Mouse (Mus musculus): ENCODE results near the gene Epn2.

Epn2 gene

GRCm38 (mm10) chr11:61540642-61541041 lies 38.8 kb downstream of the Epn2 start:
- no peak for DNase-seq (ENCODE audit: low read depth, low spot score)

DNA sequence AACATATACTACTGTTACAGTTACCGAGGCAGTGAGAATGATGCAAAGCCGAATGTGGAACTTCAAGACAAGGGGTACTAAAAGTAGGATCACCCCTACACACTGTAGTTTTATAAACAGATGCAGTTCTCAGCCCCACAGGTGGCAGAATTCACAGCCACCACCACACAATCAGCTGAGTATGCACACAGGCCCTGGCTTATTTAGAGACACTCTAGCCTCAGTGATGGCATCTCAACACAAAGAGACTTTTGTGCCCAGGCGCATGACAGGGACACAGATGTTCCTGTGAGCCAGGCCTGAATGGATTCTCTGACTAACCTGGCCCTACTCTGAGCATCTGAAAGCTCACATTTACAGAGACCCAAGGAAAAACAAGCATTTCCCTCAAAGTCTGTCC lies 42.1 kb downstream of the Epn2 start:
- DNase-seq (ENCODE audit: low read depth, low spot score): no peak

- no peak for DNase-seq (ENCODE audit: low read depth, low spot score)
Measured at GRCm38 (mm10) chr11:61536952-61537351, 42.5 kb downstream of the Epn2 start.

DNA sequence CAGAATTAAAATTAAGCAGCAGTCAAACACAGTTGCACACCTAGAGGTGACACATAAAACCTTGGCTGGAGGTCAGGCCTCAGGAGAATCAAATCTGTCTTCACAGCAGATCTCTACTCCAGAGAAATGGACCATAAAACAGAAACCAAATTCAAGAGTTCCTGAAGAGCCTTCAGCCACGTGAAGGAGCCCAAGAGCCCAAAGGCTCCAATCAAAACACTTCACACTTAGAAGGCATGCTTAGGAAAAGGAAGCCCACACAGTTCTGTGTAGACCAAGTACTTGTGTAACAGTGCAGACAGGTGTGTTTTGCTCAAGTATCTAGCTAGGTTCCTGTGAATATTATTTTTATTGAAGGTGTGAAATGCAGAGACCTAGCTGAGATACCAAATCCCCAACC lies 44.0 kb downstream of the Epn2 start:
- no peak for DNase-seq (ENCODE audit: low read depth, low spot score)

DNA sequence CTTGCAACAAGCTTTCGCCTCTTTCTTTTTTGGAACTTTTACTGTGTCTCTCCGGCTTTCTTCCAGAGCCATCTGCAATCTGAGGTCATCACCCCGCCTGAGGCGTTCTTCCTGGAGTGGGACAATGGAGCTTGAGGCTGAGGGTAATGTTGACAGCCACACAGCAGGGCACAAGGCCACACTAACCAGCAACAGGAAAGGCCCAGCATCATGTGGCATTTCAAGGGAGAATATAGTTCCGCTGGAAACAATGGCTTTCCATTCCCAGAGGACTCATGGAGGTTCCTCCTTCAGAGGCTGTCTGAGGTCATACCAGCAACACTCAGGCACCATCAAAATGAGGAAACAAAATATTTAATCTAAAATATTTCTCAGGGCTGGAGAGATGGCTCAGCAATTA lies 45.9 kb downstream of the Epn2 start:
- peak; percentile 47 for DNase-seq (ENCODE audit: low read depth, low spot score)

- DNase-seq (ENCODE audit: low read depth, low spot score): no peak
Measured at GRCm38 (mm10) chr11:61532820-61533219, 46.7 kb downstream of the Epn2 start.

DNA sequence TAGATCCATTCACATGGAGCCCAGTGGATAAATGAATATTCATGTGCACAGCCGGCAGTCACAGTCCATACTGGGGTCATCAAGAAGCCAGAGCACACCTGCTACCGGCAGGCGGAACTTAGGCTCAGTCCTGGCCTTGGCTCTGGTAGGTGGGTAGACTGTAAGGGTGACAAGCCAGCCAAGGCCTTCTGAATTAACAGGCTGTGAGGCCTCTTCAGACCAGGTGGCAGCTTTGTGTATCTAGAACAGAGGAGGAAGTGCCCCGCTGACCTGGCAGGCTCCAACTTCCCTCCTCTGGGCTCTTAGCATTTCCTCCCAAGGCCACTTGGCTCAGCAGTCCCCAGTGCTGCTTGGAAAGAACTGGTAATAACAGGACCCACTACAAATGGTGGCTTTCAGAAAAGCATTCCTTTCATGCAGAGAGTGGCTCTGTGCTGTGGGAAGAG lies 50.2 kb downstream of the Epn2 start:
- no peak for DNase-seq (ENCODE audit: low read depth, low spot score)

GRCm38 (mm10) chr11:61526872-61527271 lies 52.6 kb downstream of the Epn2 start:
- DNase-seq (ENCODE audit: low read depth, low spot score): no peak

DNA sequence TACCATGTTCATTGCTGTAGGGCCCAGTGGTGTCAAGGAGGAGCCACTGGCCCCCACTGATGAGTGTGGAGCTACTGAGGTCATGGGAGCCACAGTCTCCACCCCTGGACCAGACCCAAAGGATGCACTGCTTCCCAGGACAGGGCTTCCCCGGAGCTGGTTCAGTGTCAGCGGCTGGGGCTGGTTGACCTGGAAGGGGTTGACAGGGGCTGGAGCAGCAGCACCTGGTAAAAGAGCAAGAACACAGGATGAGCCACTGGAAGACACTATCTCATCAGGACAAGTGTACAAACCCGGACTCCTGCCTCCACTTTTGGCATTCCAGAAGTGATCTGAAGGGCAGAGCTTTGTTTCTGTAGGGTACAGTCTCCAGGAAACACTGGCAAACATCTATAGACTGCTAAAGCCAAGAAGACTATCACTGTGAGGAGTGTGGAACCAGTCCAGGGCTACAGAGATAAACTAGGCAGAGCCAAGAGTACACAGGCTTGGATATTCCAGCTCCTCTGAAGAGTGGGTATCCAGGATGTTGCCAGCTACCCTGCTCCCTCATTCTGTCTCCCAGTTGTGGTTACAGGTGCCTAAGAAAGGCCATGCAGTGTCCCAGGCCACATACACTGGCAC lies 59.9 kb downstream of the Epn2 start:
- no peak for DNase-seq (ENCODE audit: low read depth, low spot score)

GRCm38 (mm10) chr11:61518871-61519270 lies 60.6 kb downstream of the Epn2 start:
- no peak for DNase-seq (ENCODE audit: low read depth, low spot score)

GRCm38 (mm10) chr11:61517971-61518370 lies 61.5 kb downstream of the Epn2 start:
- no peak for DNase-seq (ENCODE audit: low read depth, low spot score)

DNA sequence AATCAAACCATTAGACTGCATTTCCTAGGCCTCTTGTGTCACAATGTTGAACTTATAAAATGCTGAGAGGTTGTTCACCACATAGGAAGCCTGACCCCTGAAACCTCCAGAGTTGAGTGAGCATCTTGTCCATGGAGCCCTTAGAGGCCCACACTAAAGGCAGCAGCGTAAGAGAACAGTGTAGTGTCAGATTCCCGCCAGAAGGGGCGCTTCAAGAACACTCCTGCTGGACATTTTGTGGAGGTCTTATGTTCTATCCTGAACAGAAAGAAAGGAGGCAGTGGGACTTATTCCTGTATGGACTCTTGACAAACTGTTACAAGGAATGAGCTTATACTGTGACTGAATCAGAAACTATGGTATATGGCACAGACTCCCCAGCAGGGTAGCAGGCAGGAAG lies 64.5 kb downstream of the Epn2 start:
- no peak for DNase-seq (ENCODE audit: low read depth, low spot score)

- DNase-seq (ENCODE audit: low read depth, low spot score): peak; percentile 96
Measured at GRCm38 (mm10) chr11:61504713-61505257, 74.7 kb downstream of the Epn2 start, which contains the start of gene B9d1. Gene B9d1, plus strand, starts transcription at chr11:61505144.

- DNase-seq (ENCODE audit: low read depth, low spot score): no peak
Measured at GRCm38 (mm10) chr11:61503933-61504332, 75.6 kb downstream of the Epn2 start.

DNA sequence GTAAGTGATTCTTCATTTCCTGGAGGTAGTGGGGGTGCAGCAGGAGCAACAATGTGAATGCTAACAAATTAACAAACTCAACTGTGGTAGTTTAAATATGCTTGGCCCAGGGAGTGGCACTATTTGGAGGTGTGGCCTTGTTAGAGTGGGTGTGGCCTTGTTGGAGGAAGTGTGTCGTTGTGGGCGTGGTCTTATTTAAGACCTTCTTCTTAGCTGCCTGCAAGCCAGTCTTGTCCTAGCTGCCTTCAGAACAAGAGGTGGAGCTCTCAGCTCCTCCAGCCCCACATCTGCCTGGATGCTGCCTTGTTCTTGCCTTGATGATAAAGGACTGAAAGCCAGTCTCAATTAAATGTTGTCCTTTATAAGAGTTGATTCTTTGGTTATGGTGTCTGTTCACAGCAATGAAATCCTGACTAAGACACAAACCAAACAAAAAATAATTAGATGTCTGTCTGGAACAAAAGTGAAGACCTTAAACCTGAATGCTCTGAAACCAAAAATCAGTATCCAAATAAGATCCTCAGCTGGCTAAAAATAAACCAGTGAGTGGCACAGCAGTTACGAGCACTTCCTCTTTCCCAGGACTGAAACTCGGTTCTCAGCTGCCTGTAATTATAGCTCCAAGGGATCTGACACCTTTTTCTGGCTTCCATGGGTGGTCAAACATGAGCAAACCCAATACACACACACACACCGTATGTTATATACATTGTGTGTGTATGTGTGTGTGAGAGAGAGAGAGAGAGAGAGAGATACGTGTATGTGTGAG lies 80.6 kb downstream of the Epn2 start:
- no peak for DNase-seq (ENCODE audit: low read depth, low spot score)

DNA sequence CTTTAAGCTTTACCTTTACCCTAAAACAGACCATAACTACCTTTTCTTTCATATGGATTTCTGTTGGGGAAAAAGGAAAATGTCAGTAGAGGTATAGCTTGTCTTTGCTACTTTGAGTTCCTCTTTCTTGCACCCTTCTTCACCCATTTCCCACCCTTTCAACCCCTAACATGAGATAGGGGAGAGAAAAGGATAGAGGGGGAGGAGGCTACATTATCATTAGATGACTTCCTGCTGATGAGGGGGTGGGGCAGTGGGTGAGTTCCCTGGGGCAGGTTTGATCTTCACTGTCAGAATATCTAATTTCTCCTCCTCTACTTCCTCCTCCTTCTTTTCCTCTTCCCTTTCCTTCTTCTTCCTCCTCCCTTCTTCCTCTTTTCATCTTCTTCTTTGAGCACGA lies 82.0 kb downstream of the Epn2 start:
- no peak for DNase-seq (ENCODE audit: low read depth, low spot score)

DNA sequence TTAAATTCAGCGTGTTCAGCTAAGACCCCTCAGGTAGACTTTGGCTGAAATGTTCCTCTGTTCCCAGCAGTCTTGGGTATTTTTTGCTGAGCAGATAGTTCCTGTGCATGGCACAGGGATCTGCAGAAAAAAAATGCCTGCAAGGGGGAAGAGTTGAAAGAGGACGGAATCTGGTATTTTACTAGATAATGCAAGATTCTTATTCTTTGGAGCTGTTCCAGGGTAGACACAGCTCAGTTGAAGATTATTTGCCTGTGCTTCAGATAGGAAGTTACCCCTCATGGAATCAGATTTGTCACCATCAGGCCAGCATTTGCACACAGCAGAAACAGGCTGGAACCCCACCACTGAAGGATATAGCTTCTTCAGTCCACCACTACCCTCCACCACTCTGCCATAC lies 84.0 kb downstream of the Epn2 start:
- DNase-seq (ENCODE audit: low read depth, low spot score): no peak

GRCm38 (mm10) chr11:61494129-61494997 lies 85.1 kb downstream of the Epn2 start, which contains the start of gene Mapk7:
Gene Mapk7, minus strand, starts transcription at chr11:61494406.
- peak; percentile 99 for DNase-seq (ENCODE audit: low read depth, low spot score)

- DNase-seq (ENCODE audit: low read depth, low spot score): no peak
Measured at GRCm38 (mm10) chr11:61493525-61494128, 85.9 kb downstream of the Epn2 start.

GRCm38 (mm10) chr11:61492749-61493401 lies 86.6 kb downstream of the Epn2 start:
- DNase-seq (ENCODE audit: low read depth, low spot score): no peak

- no peak for DNase-seq (ENCODE audit: low read depth, low spot score)
Measured at GRCm38 (mm10) chr11:61490944-61491520, 88.5 kb downstream of the Epn2 start.
